Mouse (Mus musculus) liver, adult 2 months (tissue): Measurements from ENCODE around the gene Gm20431. TPM values are rescaled to one million over a fixed set of nuclear protein-coding genes. Genes with fewer than 3 reads are reported as not detected.

Experiments
- DNase-seq: peaks from one replicate; pipeline ENCODE4 v3.0.0-alpha.2; 2011; ENCODE audit warnings: low read depth, low spot score; ENCODE audit errors: extremely low read depth
- H3K27ac ChIP-seq: fragments of 200-500 bp; replicated peaks from 2 replicates; pipeline ENCODE4 v1.5.1; 2012; ENCODE audit warnings: low read depth, mild to moderate bottlenecking, control low read depth, inconsistent platforms, low read length; ENCODE audit not compliant: insufficient read depth
- H3K27me3 ChIP-seq: fragments of 200-500 bp; 2 replicates; pipeline ENCODE4 v1.6.1; 2012; ENCODE audit warnings: mild to moderate bottlenecking, moderate library complexity, low read length, inconsistent platforms; ENCODE audit not compliant: control insufficient read depth, insufficient read depth
- H3K36me3 ChIP-seq: fragments of 200-500 bp; 2 replicates; pipeline ENCODE4 v1.6.1; 2012; ENCODE audit warnings: low read length, inconsistent platforms; ENCODE audit not compliant: control insufficient read depth, insufficient read depth
- H3K4me1 ChIP-seq: fragments of 200-500 bp; 2 replicates; pipeline ENCODE4 v1.6.1; 2011; ENCODE audit warnings: low read length; ENCODE audit not compliant: control insufficient read depth, insufficient read depth
- H3K4me3 ChIP-seq: fragments of 200-500 bp; 2 replicates; pipeline ENCODE4 v1.5.1; 2011; ENCODE audit warnings: low read depth, mild to moderate bottlenecking, control low read depth, low read length, moderate library complexity; ENCODE audit not compliant: insufficient read depth
- H3K79me2 ChIP-seq: fragments of 200-500 bp; 2 replicates; pipeline ENCODE4 v1.6.1; 2012; ENCODE audit warnings: inconsistent platforms, mild to moderate bottlenecking, low read length, moderate library complexity; ENCODE audit not compliant: control insufficient read depth, insufficient read depth
- H3K9ac ChIP-seq: fragments of 200-500 bp; 2 replicates; pipeline ENCODE4 v1.6.1; 2012; ENCODE audit warnings: low read depth, mild to moderate bottlenecking, control low read depth, inconsistent platforms, low read length
- CTCF ChIP-seq: fragments of 200-500 bp; IDR thresholded peaks from 2 replicates; pipeline ENCODE4 v1.5.1; 2011; ENCODE audit warnings: low read depth, low read length, control low read depth
- POLR2A ChIP-seq: fragments of 200-500 bp; IDR thresholded peaks from 2 replicates; pipeline ENCODE4 v1.6.1; 2011; ENCODE audit warnings: low read length, control low read depth; ENCODE audit not compliant: insufficient read depth; ENCODE audit errors: extremely low read depth
- WGBS: fragments of 180-500 bp; shearing (Covaris S2); methylation state at CpG from one replicate; pipeline ENCODE4 v1.1.7; 2018; 5-methylcytosine and 5-hydroxymethylcytosine counted together
- polyA plus RNA-seq: library from polyadenylated mRNA; depleted of rRNA; stranded (reverse); fragments of >200 nt; gene quantifications from 2 replicates; pipeline ENCODE4 v1.2.3, GENCODE M21; 2012
- total RNA-seq: library from RNA; depleted of rRNA; stranded (reverse); fragments of >200 nt; gene quantifications from 2 replicates; pipeline ENCODE4 v1.2.3, GENCODE M21; 2014

The Gm20431 gene
- total and polyA plus RNA-seq, 2 experiments: 10.8 TPM; not detected in 1

DNA sequence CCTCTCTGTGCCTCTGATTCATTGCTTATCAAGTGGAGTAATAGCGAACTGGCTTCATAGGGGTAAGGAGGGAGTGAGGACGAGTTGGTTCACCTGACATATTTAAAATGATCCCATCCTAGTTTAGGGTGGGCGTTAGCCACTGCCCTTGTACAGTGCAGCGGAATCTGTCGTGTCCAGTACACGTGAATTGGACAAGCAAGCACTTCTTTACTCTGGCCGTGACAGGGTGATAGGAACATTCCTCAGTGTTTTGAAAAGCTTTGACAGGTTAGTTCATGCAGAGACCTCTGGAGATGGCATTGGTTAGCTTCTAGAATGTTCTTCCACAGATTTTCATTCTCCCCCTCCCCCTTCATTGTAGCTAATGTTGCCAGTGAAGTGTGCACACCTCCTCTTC, 33.7 kb upstream of the Gm20431 start:
- Histone ChIP-seq H3K4me3 (no peak overlapping the region), H3K79me2 (peaks cover 5% of the 10 kb centered on the region), H3K9ac (no peak overlapping the region), H3K4me1 (peaks cover 12% of the 10 kb centered on the region; the same call in 1 of the 2 replicates), H3K27me3 (no peaks in the 10 kb centered on the region), H3K36me3 (peaks cover 2% of the 10 kb centered on the region; the same call in 1 of the 2 replicates), H3K27ac (peak overlapping the region; percentile 43; the same call in 1 of the 2 replicates)
- WGBS: 93% methylated on average over 7 of the region's 7 CpGs
- TF ChIP-seq POLR2A: no peak
- TF ChIP-seq CTCF: no peak
- peak; percentile 32 for DNase-seq

DNA sequence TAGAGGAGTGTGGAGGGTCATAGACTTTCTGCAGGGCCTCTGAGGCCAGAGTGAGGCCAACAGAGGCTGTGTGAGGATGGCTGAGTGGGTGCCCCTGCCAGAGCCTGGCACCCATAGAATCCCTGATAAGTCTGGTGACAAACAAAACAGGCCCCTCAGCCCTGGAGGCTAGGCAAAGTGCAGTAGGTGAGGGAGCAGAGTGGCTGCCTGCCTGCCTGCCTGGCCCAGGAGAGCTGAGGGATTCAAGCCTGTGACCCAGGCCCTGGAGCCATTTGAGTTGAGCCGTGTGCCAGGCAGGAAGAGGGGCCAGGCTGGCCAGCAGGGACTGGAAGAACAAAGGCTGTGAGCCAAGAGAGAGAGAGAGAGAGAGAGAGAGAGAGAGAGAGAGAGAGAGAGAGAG, 32.9 kb upstream of the Gm20431 start:
- TF ChIP-seq POLR2A: no peak
- no peak for TF ChIP-seq CTCF
- H3K27me3 ChIP-seq: no peaks in the 10 kb centered on the region
- peaks cover 12% of the 10 kb centered on the region for H3K79me2 ChIP-seq
- 0 out of 2 replicates have a peak overlapping the region, but pooled peaks have one; percentile 4 for H3K9ac ChIP-seq
- peaks cover 2% of the 10 kb centered on the region; the same call in 1 of the 2 replicates for H3K36me3 ChIP-seq
- DNase-seq: peak; percentile 86
- H3K4me1 ChIP-seq: peaks cover 12% of the 10 kb centered on the region; the same call in 1 of the 2 replicates
- H3K27ac ChIP-seq: peak overlapping the region; percentile 30
- 16% methylated on average over 1 of the region's 1 CpGs for WGBS
- H3K4me3 ChIP-seq: no peak overlapping the region

DNA sequence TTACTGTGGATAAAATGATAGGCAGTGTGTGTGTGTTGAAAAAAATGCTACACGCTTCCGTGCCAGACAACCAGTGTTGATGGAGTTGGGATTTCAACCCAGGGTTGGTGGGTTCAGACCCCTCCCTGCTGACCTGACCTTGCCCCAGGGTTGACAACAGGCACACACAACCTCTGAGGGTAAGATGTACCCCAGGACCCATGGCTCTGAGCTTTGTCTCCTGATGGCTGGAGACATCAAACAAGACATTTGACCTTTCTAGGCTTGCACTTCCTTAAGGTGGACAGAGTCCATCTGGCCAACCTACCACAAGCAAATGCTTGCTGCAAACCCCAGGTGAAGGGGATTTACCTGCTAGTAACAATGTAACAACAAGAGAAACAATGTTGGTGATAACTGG, 32.2 kb upstream of the Gm20431 start:
- Histone ChIP-seq H3K36me3 (peaks cover 2% of the 10 kb centered on the region; the same call in 1 of the 2 replicates), H3K9ac (no peak overlapping the region), H3K27ac (peak overlapping the region; percentile 30; the same call in 1 of the 2 replicates), H3K79me2 (peaks cover 13% of the 10 kb centered on the region), H3K4me1 (peaks cover 12% of the 10 kb centered on the region; the same call in 1 of the 2 replicates), H3K4me3 (no peak overlapping the region), H3K27me3 (no peaks in the 10 kb centered on the region)
- peak; percentile 68 for DNase-seq
- 29% methylated on average over 2 of the region's 2 CpGs for WGBS
- no peak for TF ChIP-seq CTCF
- no peak for TF ChIP-seq POLR2A

DNA sequence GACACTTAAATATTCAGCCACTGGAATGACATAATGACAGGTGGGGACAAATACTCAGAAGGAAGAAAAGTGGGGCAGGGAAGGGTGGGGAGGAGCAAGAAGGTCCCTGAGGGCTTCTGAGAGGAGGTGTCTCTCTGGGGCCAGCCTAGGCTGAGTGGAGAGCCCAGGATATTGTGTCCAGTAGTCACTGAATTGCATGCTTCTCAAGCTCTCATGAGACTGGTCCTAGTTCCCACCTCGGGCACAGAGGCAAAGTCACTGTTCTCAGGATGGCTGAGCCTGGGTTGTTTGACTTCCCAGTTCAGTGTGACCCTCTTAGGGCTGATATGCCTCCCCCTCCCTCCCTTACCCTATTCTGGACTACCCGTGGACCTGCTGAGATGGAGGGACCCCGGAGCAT, 31.5 kb upstream of the Gm20431 start:
- Histone ChIP-seq H3K4me1 (peaks cover 11% of the 10 kb centered on the region; the same call in 1 of the 2 replicates), H3K4me3 (no peak overlapping the region), H3K27ac (peak overlapping the region; percentile 47), H3K36me3 (peaks cover 2% of the 10 kb centered on the region; the same call in 1 of the 2 replicates), H3K27me3 (no peaks in the 10 kb centered on the region), H3K79me2 (peaks cover 13% of the 10 kb centered on the region), H3K9ac (no peak overlapping the region; the same call in 1 of the 2 replicates)
- peak; percentile 58 for DNase-seq
- 0 out of 2 replicates have a peak, but pooled peaks have one; percentile 18 for TF ChIP-seq POLR2A
- TF ChIP-seq CTCF: no peak
- 27% methylated on average over 3 of the region's 3 CpGs for WGBS

DNA sequence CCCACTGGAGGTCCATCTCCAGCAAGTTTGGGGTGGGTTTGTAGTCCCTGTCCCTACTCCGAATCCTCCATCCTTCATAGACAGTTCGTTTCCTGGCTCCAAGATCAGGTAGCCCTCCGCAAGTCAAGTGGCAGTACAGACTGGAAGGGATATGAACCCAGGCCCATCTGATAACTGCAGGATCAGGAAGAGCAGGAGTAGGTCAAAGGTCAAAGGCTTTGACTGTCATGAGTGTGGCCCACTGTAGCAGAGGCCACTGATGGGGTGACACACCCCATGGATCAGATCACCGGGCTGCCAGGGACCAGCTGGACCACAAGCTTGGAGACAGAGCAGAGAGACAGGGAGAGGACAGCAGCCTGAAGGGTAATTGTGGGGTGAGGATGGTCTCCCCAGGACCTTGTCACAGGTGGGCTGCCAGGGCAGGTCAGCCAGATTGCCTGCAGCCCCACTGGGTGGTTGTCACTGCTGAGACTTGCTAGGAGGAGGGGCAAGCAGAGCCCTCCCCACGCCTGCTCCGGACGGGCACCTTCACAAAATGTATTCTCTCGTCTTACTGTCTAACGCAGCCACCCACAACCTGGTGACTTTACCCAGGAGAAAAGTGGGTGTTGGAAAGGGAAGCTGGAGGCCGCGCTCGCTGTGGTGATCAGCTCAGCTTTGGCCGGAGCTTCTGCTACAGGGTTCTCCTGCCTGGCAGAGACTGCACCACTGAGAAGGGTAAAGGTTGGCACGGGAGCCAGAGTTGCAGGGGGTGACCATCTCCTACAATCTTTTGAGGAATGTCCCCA, 30.8 kb upstream of the Gm20431 start:
- Histone ChIP-seq H3K9ac (peak overlapping the region; percentile 96), H3K4me1 (peaks cover 12% of the 10 kb centered on the region; the same call in 1 of the 2 replicates), H3K36me3 (peaks cover 2% of the 10 kb centered on the region; the same call in 1 of the 2 replicates), H3K27ac (peak overlapping the region; percentile 86), H3K4me3 (peak overlapping the region; percentile 61), H3K79me2 (peaks cover 13% of the 10 kb centered on the region), H3K27me3 (no peaks in the 10 kb centered on the region)
- 22% methylated on average over 14 of the region's 14 CpGs for WGBS
- DNase-seq: peak; percentile 91
- TF ChIP-seq CTCF: 0 out of 2 replicates have a peak, but pooled peaks have one; percentile 2
- TF ChIP-seq POLR2A: peak; percentile 74
